Mouse (Mus musculus) heart, embryonic 12.5 days (tissue): ENCODE measurements around the gene Vmn1r85. TPM values are rescaled to one million over a fixed set of nuclear protein-coding genes. Genes with fewer than 3 reads are reported as not detected.
"Not testable (repeated sequence)": the region's sequence is repeated elsewhere in the genome, so short reads cannot be mapped to it uniquely, and the experiment has no call there.

Experiments
- ATAC-seq: fragments of 200-750 bp; cut with Nextera tagmentation; 2 replicates; pipeline ENCODE4 v1.8.0; 2017; ENCODE audit warnings: moderate TSS enrichment, moderate library complexity; ENCODE audit not compliant: insufficient number of reproducible peaks, low FRiP score
- H3K27ac ChIP-seq: fragments of 300-500 bp; sonication (generic); 2 replicates; pipeline ENCODE4 v1.5.1; 2016; ENCODE audit warnings: mild to moderate bottlenecking, moderate library complexity; ENCODE audit not compliant: poor library complexity, severe bottlenecking
- H3K27me3 ChIP-seq: fragments of 300-500 bp; sonication (generic); replicated peaks from 2 replicates; pipeline ENCODE4 v1.6.1; 2016; ENCODE audit warnings: mild to moderate bottlenecking, moderate library complexity
- H3K36me3 ChIP-seq: fragments of 300-500 bp; sonication (generic); 2 replicates; pipeline ENCODE4 v1.6.1; 2016; ENCODE audit warnings: mild to moderate bottlenecking, moderate library complexity
- H3K4me1 ChIP-seq: fragments of 300-500 bp; sonication (generic); replicated peaks from 2 replicates; pipeline ENCODE4 v1.6.1; 2016; ENCODE audit warnings: mild to moderate bottlenecking
- H3K4me2 ChIP-seq: fragments of 300-500 bp; sonication (generic); 2 replicates; pipeline ENCODE4 v1.6.1; 2016; ENCODE audit warnings: mild to moderate bottlenecking, moderate library complexity
- H3K4me3 ChIP-seq: fragments of 300-500 bp; sonication (generic); 2 replicates; pipeline ENCODE4 v1.5.1; 2016; ENCODE audit warnings: mild to moderate bottlenecking
- H3K9ac ChIP-seq: fragments of 300-500 bp; sonication (generic); 2 replicates; pipeline ENCODE4 v1.6.1; 2016; ENCODE audit warnings: mild to moderate bottlenecking, moderate library complexity
- H3K9me3 ChIP-seq: fragments of 300-500 bp; sonication (generic); replicated peaks from 2 replicates; pipeline ENCODE4 v1.6.1; 2016; ENCODE audit warnings: mild to moderate bottlenecking, moderate library complexity
- WGBS: fragments of 180-500 bp; shearing (Covaris S2); methylation state at CpG from one replicate; pipeline ENCODE4 v1.1.7; 2016; 5-methylcytosine and 5-hydroxymethylcytosine counted together
- polyA plus RNA-seq: library from polyadenylated mRNA; unstranded; fragments of >200 nt; fragmentation: Nextera tagmentation; extraction: Ambion mirVana; gene quantifications from 2 replicates; pipeline ENCODE4 v1.2.1, GENCODE M21; 2016

Vmn1r85 gene
- polyA plus RNA-seq, result not detected in 2 replicates

DNA sequence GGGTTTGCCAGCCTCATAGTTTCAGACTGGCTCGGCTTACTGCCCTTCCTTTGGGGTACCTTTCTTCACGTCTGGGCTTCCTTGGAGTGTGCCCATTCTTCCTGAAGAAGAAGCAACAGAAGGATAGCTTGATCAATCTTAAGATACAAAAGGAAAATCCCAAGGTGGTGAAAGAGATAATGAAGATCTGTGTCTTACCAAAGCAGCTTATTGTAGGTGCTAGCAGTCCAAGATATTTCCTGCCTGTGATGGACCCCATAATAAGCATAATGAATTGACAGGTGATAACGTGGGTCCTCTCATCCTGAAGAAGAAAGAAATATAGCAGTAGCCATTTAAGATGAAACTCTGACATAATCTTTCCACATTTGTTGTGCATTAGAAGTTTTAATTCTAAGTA is at the start of gene Vmn1r85:
Gene Vmn1r85, minus strand, starts transcription at position 101 of the 400 bp plus-strand sequence.
- no peaks in the 10 kb centered on the region for H3K36me3 ChIP-seq
- H3K27me3 ChIP-seq, result no peaks in the 10 kb centered on the region
- H3K27ac ChIP-seq, result no peak within 1 kb of the TSS
- no peak within 1 kb of the TSS for H3K4me3 ChIP-seq
- H3K4me1 ChIP-seq, result no peaks in the 10 kb centered on the region
- H3K9me3 ChIP-seq, result no peaks in the 10 kb centered on the region
- no peak for ATAC-seq
- WGBS, result 44% methylated on average over 3 of the region's 3 CpGs
- no peak within 1 kb of the TSS for H3K4me2 ChIP-seq
- no peak within 1 kb of the TSS for H3K9ac ChIP-seq

DNA sequence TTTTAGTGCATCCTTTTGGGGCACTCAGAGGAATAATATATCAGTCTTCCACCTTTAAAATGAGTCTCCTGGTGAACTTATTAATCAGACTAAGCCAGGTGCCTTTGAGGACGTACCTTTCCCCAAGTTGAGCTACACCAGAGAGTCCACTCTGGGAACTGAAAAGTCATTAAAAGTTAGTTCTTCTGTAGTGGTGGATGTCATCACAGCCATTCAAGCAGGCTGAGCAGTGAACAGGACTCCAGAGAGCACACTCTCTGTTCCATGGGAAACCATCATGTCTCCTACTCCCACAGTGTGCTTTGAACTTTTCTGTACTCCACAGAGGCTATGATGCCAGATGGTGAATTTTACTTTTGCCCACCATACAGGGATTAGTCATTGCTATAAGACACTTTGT is 45.1 kb upstream of the Vmn1r85 start, which contains the start of gene Vmn1r87:
Gene Vmn1r87, minus strand, starts transcription at position 101 of the 400 bp plus-strand sequence.
- H3K9ac ChIP-seq, result no peak within 1 kb of the TSS
- 70% methylated on average over 1 of the region's 1 CpGs for WGBS
- no peak for ATAC-seq
- H3K4me2 ChIP-seq, result no peak within 1 kb of the TSS
- H3K36me3 ChIP-seq, result no peaks in the 10 kb centered on the region
- H3K4me1 ChIP-seq, result no peaks in the 10 kb centered on the region
- no peaks in the 10 kb centered on the region for H3K9me3 ChIP-seq
- H3K4me3 ChIP-seq, result no peak within 1 kb of the TSS
- H3K27ac ChIP-seq, result no peak within 1 kb of the TSS
- H3K27me3 ChIP-seq, result no peaks in the 10 kb centered on the region

DNA sequence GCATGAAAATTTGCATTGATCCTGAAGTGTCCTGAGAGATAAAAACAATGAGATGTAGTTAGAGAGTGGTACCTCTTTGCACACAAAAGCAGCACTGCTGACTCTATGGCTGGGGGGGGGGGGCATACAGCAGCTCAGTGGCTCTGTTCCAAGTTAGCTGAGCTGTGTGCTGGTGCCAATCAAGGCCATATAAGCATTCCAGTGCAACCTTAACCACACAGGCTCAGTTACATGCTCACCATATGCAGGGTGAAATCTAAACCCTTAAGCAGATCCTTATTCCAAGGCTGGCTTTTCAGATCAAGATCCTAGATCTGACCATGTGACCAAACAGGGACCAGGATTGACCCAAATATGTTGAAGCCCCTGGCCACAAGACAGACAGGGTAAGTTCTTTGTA is 42.4 kb upstream of the Vmn1r85 start:
- H3K9ac ChIP-seq, result no peak overlapping the region
- H3K4me3 ChIP-seq, result no peak overlapping the region
- H3K4me1 ChIP-seq, result no peaks in the 10 kb centered on the region
- H3K36me3 ChIP-seq, result no peaks in the 10 kb centered on the region
- no peak overlapping the region for H3K4me2 ChIP-seq
- H3K27me3 ChIP-seq, result no peaks in the 10 kb centered on the region
- H3K9me3 ChIP-seq, result no peaks in the 10 kb centered on the region
- no peak for ATAC-seq
- H3K27ac ChIP-seq, result no peak overlapping the region

DNA sequence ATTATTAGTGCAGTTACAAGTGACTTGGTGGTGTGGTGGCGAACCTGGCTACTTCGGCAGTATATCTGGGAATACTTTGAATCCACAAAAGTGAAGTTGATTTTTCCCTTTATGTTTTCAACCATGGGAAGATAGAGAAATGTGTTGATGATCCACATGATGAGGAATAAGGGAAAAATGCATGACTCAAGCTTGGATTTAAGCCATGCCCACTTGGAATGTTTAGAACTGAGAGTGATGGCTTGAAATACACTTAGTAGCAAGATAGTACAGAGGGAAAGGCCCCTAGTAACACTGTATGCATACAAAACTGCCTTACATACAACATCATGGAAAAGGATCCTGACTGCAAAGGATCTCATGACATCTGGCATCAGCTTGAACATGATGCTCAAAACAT is 36.9 kb upstream of the Vmn1r85 start:
- no peaks in the 10 kb centered on the region for H3K4me1 ChIP-seq
- WGBS, result 76% methylated on average over 2 of the region's 2 CpGs
- H3K36me3 ChIP-seq, result no peaks in the 10 kb centered on the region
- no peaks in the 10 kb centered on the region for H3K27me3 ChIP-seq
- H3K9ac ChIP-seq, result no peak overlapping the region
- no peak overlapping the region for H3K4me3 ChIP-seq
- ATAC-seq, result no peak
- H3K27ac ChIP-seq, result no peak overlapping the region
- no peak overlapping the region for H3K4me2 ChIP-seq
- H3K9me3 ChIP-seq, result no peaks in the 10 kb centered on the region

DNA sequence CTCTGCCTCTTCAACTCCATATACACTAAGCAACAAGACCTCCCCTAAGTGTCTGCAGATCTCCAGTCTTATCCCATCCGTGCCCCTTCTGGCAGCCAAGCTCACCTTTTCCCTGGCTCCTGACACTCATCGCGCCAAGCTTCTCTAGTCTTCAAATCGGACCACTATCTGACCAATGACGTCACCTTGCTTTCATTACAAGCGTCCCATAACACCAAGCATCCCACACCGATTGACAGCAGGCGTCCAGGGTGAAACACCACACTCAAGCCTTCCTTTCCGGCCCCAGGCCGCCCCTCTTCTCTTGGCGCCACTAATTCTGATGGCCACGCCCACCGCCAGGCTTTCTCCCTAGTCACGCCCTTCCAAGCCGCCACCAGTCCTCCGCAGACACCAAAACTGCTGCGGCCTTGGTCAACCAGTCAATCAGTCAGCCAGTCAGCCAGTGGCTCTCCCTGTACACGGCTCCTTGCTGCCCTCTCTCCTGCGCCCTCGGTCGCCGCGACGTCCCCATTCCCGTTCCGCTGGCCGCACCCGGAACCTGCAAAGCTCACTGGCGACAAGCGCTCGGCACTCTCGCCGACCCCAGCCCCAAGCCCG is 28.7 kb upstream of the Vmn1r85 start:
- H3K4me1 ChIP-seq, H3K27me3 ChIP-seq, H3K36me3 ChIP-seq, H3K9me3 ChIP-seq, H3K27ac ChIP-seq, H3K9ac ChIP-seq: not testable (repeated sequence)
- peak; percentile 86 for ATAC-seq
- H3K4me2 ChIP-seq, result peak overlapping the region; percentile 63
- under 1% methylated on average over 28 of the region's 34 CpGs for WGBS
- H3K4me3 ChIP-seq, result peak overlapping the region; percentile 32

DNA sequence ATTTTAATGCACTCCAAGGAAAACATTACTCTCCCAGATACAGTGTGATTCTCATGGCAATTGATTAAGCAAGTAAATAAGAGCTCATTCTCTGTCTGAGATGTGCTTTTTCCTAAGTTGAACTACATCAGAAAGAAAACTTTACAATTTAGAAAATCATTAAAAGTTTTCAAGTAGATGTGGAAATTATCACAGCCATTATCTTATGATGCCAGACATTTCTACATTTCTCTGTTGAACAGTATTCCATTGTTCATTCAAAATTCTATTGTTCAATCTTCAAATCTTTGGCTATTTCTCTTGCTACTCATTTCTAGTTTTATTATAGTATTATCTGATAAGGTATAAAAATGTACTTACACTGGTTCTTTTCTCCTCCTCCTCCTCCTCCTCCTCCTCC is 24.8 kb upstream of the Vmn1r85 start, which contains the start of gene Vmn1r86:
Gene Vmn1r86, minus strand, starts transcription at position 101 of the 400 bp plus-strand sequence.
- Histone ChIP-seq H3K4me1 (no peaks in the 10 kb centered on the region), H3K4me2 (no peak within 1 kb of the TSS), H3K36me3 (no peaks in the 10 kb centered on the region), H3K27ac (no peak within 1 kb of the TSS), H3K27me3 (no peaks in the 10 kb centered on the region), H3K9ac (no peak within 1 kb of the TSS), H3K4me3 (no peak within 1 kb of the TSS), H3K9me3 (no peaks in the 10 kb centered on the region)
- ATAC-seq, result no peak

DNA sequence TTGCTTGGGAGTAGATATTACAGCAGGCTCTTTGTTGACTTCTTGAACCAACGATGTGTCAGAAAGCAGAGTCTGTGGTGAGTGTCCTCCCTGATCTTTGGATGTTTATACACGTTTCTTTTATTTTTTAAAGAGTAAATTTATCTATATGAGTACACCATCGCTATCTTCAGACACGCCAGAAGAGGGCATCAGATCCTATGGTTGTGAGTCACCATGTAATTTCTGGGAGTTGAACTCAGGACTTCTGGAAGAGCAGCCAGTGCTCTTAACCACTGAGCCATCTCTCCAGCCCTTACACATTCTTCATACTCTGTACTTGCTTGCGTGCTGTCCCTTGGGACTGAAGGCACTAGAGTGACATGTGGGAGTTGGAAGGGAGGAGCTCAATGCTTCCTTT is 22.7 kb downstream of the Vmn1r85 start:
- Histone ChIP-seq H3K9me3 (no peaks in the 10 kb centered on the region), H3K36me3 (no peaks in the 10 kb centered on the region), H3K4me2 (no peak overlapping the region), H3K27ac (no peak overlapping the region), H3K27me3 (no peaks in the 10 kb centered on the region), H3K4me1 (no peaks in the 10 kb centered on the region), H3K4me3 (no peak overlapping the region), H3K9ac (no peak overlapping the region)
- no peak for ATAC-seq
- whole genome bisulfite sequencing, result 51% methylated on average over 5 of the region's 5 CpGs

DNA sequence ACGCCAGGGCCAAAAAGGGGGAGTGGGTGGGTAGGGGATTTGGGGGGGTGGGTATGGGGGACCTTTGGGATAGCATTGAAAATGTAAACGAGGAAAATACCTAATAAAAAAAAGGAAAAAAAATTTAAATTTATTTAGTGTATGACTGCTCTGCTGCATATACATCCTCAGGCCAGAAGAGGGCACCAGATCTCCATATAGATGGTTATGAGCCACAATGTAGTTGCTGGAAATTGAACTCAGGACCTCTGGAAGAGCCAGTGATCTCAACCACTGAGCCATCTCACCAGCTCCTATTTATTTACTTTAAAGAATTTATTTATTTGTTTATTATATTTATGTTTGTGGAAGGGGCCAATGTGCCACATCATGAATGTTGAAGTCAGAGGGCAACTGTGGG is 31.6 kb downstream of the Vmn1r85 start:
- H3K9ac ChIP-seq, H3K4me1 ChIP-seq, H3K9me3 ChIP-seq, ATAC-seq, H3K4me3 ChIP-seq, H3K27me3 ChIP-seq, H3K27ac ChIP-seq, H3K36me3 ChIP-seq, H3K4me2 ChIP-seq: not testable (repeated sequence)
- 36% methylated on average over 2 of the region's 2 CpGs for WGBS

DNA sequence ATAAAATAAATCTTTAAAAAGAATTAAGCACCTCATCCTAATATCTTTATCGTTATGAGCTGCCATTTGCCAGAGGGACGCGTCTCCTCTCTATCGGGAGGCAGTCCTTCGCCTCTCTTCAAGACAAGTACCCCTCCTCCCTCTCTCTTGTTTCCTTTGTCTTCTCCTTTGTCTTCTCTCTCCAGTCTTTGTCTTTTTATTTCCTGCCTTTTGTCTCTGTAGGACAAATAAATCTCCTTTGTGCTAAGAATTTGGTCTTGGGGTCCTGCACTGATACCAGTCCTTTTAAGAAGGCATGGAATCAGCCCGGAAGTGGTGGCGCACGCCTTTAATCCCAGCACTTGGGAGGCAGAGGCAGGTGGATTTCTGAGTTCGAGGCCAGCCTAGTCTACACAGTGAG is 35.4 kb downstream of the Vmn1r85 start:
- Histone ChIP-seq H3K9ac (no peak overlapping the region), H3K9me3 (peaks cover under 1% of the 10 kb centered on the region), H3K27ac (no peak overlapping the region), H3K4me2 (no peak overlapping the region), H3K4me3 (no peak overlapping the region), H3K36me3 (no peaks in the 10 kb centered on the region), H3K4me1 (no peaks in the 10 kb centered on the region), H3K27me3 (no peaks in the 10 kb centered on the region)
- 85% methylated on average over 9 of the region's 9 CpGs for WGBS
- ATAC-seq, result no peak

DNA sequence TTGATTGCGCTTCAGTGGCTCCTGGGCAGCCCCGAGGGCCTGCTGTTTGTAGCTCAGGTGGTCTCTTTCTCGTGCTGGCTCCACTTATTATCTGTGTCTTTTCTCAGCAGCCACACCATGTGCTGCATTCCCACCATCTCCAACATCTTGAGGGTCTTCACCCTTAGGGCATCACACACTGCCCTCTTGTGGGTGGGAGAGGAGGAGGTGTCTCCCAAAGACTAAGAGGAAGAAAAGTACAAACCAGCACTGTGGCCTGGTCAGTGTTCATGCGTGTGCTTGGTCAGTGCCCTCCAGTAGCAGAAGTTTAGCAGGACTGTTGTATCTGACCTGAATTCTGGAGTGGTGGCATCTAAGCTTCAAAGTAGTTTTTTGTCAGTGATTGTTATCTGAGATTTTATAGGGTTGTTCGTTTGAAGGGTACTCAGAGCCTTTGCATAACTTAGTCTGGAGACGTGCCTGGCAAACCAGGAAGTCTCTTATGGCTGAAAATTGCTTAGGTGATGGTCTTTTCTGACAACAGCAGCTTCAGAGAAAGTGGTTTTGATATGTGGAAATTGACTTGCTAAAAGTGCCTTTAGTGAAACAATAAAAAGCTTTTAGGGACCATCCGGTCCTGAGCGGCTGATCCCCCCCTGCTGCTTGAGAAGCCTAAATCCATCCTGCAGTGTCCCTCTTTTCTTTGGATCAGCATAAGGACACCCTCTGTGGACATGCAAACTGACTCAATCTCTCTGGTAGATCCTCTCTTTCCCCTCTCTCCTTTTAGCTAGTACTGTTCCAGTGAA is 37.9 kb downstream of the Vmn1r85 start:
- WGBS, result 58% methylated on average over 8 of the region's 8 CpGs
- Histone ChIP-seq H3K4me3 (no peak overlapping the region), H3K4me1 (no peaks in the 10 kb centered on the region), H3K9me3 (no peaks in the 10 kb centered on the region), H3K27ac (no peak overlapping the region), H3K36me3 (no peaks in the 10 kb centered on the region), H3K4me2 (no peak overlapping the region), H3K9ac (no peak overlapping the region), H3K27me3 (no peaks in the 10 kb centered on the region)
- ATAC-seq, result no peak

DNA sequence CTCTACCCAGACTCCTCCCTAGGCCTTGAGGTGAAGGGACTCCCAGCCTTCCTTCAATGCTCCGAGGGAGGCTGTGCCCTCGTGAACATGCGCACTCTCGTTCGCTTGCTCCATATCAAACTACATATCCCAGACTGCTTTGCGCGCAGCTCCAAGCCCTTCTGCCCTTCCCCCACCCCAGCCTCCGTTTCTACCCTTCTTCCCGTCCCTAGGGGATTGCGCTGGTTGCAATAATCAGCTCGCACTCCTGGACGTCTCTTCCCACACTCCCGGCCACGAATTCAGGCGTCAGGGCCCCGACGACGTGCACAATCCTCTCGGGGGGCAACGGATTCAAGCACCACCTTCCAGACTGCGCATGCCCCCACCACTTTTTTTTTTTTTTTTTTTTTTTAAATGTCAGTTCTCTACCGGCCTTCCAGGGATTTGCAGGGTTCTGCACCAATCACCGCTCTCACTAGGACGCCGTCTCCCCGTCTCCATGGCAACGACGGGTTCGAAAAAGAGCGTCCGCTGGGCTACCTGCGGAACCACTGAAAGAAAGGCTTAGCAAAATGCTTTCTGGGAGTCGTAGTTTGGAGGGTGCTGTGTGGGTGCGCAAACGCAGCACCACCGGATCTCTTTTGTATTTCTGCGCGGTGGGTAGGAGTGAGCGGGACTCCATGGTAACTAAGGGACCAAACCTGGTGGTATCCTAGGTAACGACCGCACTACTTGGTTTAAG is 40.5 kb downstream of the Vmn1r85 start, which contains the start of gene Mzf1:
Gene Mzf1, minus strand, starts transcription at position 478 of the 724 bp plus-strand sequence.
- Histone ChIP-seq H3K4me1 (no peaks in the 10 kb centered on the region), H3K4me2 (peak within 1 kb of the TSS; percentile 69), H3K9me3 (no peaks in the 10 kb centered on the region), H3K27ac (peak within 1 kb of the TSS; percentile 77), H3K9ac (peak within 1 kb of the TSS; percentile 72), H3K36me3 (peaks cover 5% of the 10 kb centered on the region; the same call in 1 of the 2 replicates), H3K4me3 (peak within 1 kb of the TSS; percentile 65), H3K27me3 (no peaks in the 10 kb centered on the region)
- peak; percentile 94 for ATAC-seq
- WGBS, result under 1% methylated on average over 41 of the region's 41 CpGs
